Mouse (Mus musculus) embryo, embryonic 10.5 days (tissue): ENCODE results near the gene Prkar1b.

Source experiments
- DNase-seq: peaks from one replicate; pipeline ENCODE4 v3.0.0-alpha.2; 2015; ENCODE audit warnings: low spot score

Gene Prkar1b

DNA sequence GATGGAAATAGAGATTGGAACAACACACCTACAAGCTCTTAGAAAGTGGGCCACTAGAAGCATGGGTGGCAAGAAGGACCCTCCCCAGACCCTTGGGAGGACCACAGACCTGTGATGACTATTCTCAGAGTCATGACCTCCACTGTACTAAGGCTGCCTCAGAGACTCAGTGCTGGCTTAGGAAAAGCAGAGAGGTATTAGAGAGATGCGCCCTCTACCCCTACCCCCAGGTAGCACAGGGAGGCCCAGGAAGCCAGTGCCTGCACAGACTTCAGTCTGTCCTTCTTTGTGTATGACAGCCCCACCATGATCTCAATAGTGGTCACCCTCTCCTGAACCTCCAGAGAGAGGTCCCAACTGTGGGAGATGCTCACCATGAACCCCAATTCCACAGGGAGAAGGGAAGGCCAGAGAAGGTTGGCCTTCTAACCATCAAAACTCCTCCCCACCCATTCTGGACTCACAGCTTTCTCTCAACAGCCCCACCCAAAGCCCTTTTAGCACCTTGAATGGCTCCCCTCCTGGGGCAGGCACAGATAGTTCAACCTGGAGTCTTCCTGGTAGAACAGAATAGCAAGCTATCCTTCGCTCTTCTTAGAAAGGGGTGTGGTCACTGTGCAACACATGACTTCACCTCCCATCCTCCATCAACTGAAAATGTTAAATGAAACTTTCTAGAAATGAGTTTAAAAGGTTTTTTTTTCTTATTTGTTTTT lies 39.5 kb downstream of the Prkar1b start:
- DNase-seq = no peak

DNA sequence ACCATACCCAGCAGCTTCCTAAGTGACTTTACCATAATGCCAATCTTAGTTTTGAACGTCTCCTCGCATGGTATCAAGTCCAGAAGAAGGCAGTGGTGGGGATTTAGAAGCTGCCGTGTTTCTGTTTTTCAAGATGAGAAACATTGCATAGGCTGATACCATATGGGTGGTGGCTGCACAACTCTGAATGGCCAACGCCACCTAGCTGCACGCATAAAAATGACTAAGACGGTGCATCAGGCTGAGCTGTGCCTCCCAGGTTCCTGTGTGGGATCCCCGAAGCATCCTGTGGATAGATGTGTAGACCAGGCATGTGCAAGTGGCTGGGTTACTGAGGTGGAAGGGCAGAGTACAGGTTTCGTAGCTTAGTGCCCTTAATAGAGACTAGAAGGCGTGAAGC lies 42.0 kb downstream of the Prkar1b start:
- no peak for DNase-seq

DNA sequence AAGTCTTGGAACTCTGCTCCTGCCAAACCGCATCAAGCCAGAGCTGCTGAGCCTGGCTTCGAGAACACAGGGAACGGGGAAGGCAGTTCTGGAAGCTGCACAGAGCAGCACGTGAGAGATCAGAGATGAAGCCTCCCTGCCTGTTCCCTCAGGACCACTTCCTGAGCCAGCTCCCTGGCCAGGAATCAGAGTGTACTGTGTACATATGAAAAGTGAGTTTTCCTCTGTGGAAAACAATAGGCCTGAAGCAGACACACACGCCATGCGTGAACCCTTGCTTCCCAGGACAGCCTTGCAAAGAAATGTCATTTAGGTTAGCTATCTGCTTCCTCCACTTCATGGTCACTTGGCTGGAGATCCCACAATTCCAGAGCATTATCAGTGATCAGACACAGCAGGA lies 48.0 kb downstream of the Prkar1b start:
- no peak for DNase-seq

DNA sequence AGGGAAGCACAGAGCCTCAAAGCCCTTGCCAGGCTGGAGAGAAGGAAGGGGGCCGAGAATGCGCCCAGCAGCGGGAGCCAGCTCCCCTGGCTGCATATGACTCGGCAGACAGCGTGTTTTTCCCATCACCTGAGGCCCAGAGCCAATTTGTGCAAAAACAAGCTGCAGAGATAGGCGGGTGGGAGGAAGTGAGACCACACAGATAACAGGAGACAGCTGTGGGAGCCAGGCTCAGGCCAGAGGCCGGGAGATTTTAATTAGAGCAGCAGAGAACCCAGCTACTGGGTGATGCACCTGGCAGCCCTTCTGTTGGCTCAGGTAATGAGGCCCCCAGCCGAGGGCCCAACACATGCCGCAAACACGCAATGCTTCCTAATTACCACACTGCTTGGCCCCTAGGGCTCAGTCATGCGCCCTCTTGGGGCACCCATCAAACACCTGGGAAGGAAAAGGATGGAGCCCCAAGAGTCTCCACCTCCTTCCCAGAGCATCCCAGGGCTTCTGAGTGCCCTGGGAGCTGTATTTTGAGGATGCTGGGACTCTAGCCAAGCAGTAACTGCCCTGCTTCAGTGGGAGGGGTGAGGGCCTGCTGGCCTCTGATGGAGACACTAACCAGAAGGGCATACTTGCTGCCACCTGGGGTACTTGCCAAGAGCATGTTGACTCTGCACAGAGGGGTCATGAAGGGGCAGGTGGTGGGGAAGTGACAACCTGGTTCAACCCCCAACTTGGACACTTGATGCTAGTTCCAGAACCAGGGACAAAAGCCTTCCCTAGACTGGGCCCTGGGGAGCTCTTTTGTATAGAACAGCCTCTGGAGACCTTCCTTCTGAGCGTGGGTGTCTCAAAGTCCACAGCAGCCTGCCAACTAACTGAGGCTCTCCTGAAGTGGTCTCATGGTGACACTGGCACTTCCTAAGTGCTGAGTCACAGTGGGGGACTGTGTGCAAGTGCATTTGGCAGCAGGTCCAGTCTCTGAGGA lies 50.5 kb downstream of the Prkar1b start:
- DNase-seq = no peak

DNA sequence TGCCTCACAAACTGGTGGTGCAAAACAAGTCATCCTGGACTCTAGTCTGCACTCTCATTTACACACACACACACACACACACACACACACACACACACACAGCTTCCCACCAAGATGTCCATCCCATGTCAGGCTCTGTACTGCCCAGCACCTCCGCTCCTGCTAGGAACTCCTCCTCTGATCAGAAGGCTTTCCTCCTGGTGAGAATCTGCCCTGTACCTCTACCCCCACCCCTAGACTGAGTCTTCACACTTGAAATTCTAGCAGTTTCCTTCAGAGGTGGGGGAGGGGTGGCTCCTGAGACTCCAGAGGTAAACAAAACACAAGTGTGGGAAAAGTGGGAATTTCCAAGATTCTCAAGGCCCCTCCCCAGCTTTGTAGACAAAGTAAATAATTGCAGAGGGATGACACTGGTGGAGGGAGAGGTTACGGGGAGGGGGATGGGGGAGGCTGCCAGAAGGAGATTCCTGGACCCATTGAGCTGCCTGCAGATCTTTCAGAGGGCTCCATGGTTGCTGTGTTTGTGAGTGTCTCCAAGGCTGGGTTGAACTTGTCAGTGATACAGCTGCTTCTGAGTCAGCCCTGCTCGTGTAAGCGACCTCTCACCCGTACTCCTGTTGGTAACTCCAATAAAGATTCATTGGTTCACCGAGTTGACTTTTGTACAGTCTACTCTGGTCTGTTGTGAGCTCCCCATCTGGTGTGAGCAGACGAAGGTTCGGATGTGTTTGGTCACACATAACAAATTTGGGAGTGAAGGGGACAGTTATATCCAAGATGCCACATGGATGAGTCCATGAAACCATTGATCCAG lies 54.3 kb downstream of the Prkar1b start:
- DNase-seq = peak; percentile 17

DNA sequence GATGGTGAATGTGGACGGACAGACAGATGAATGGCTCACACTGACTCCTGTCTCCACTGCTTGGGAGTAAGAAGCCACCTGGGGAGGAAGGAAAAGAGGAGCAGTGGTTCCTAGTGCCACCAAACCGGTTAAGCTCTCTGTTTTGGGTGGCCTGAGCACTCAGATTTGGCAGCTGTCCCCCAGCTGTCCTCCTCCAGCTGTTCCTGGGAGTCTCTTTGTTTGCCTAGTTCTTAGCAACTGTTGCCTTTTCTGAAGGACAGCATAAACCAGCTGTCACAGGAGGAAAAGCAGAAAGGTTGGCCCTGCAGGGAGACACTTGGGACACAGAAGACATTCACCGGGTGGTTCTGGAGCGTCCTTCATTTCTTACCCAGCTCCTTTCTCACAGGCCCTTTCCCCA lies 56.3 kb downstream of the Prkar1b start:
- no peak for DNase-seq

DNA sequence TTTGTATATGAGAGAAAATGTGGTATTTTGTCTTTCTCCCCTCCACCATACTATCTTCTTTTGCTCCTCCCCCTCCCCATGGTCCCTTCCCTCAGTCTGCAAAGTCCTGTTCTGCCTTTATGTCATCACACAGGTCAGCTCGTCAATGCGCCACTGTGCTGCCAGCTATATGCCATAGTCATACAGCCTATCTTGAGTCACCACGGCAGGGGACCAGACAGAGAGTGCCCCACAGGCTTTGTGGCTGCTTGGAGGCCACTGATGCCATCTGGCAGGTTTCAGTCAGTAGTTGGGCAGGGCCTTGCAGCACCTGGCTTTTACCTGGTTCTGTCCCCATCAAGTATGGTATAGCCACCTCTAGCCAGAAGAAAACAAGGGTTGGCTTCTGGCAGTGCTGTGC lies 58.1 kb downstream of the Prkar1b start:
- DNase-seq = no peak

DNA sequence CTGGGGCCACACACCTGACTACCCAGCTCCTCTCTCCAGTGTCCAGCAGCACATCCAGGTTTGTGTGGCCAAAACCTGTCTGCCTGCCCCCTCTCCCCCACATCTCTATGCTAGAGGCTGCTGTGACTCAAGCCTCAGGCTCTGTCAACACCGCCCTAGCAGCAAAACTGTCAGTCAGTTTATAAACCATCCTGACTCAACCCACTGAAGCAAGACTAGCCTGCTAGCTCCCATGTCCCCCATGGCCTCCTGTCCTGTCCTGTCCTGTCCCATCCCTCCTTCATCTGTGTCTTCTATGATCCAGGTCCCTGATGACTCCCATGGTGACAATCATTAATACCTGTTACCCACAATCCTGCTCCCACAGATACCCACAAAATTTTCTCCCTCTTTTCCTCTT lies 59.6 kb downstream of the Prkar1b start:
- DNase-seq = no peak

DNA sequence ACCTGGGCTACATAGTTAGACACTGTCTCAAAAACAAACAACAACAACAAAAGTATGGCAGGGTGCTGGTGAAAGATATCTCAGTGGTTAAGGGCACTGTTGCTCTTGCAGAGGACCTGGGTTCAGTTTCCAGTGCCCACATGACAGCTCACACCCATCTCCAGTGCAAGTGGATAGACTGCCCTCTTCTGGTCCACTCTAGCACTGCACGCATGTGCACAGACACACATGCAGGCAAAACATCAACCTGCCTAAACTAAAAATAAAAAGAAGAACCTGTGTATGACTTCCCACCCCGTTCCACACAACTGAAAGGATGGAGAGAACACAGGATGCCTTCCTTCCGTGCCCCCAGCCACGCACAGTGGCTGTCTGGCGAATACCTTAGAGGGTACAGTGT lies 61.6 kb downstream of the Prkar1b start:
- peak; percentile 12 for DNase-seq

DNA sequence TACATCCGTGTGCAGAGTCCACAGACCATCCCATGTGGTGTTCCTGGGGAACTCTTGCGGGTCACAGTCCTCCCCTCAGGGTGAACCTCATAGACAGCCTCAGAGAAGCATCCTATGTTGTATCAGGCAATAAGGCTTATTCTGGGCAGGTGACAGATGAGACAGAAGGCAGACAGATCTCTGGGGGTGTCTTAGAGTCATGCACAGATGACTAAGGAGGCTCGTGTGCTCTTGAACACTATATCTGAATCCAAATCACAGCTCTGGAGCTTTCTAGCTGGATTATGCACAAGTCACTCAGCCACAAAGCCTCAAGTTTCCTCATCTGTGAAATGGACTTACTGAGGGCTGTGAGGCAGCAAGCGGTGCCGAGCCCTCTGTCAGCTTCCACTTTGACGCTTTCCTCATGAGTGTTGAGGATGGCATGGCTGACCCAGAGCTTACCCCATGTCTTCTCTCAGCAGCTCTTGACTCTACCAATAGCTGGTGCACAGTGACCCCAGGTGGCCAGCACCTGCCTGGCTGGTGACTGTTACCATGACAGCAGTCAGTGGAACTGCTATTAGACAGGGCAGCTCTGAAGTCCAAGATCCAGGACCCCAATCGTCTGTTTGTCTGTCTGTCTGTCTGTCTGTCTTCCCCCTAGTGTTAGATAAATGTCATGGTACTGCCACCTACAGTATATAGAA lies 64.8 kb downstream of the Prkar1b start:
- DNase-seq = peak; percentile 63

DNA sequence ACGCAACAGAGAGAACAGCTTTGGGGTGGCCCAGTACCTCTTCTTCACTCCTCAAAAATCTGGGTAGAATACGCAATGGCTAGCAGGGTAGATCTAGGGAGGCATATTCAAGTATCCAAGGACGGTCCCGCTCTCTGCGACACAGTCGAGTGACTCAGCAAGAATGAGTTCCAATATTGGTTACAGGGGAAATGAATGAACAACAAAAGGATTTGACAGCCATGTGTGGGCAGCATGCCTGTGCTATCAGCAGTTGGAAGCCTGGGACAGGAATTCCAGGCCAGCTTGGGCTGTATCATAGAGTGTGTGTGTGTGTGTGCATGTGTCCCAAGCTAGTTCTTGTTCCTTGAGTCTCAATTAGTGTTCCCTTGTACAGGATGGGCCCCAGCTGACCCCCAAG lies 65.5 kb downstream of the Prkar1b start:
- no peak for DNase-seq

DNA sequence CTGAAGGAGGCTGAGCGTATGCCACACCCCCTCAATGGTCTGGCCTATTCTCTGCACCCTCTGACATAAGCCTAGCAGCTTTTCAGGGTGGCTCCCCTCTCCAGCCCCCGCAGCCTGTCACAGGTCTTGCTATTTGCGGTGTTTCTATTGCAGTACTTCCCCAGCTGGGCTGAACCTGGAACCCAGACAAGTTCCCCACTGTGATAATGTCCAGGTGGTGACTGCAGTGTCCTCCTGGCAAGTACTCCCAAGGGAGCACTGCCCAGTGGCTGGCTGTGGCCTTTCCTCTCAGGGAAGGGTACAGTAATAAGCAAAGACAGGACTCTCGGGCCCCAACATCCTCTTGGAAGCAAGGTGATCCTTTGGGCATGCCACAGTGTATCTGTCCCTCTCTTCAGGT lies 66.0 kb downstream of the Prkar1b start:
- no peak for DNase-seq

DNA sequence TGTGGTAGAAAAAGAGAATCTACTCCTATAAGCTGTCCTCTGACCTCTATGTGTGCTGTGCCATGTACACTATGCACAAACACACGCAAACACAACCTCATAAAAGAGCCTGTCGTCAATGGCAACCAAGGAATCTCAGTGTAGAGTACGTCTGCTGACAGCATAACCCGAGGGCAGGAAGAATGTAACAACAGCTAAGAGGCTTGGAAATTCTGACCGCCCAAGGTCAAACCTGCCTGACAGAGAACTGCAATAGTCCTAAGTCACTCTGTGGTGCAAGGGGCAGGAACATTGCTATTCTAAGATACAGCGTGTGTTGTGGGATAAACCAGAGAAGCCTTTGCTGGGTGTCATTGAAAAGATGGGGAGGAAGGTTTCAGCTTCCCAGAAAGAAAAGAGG lies 68.4 kb downstream of the Prkar1b start:
- peak; percentile 41 for DNase-seq

DNA sequence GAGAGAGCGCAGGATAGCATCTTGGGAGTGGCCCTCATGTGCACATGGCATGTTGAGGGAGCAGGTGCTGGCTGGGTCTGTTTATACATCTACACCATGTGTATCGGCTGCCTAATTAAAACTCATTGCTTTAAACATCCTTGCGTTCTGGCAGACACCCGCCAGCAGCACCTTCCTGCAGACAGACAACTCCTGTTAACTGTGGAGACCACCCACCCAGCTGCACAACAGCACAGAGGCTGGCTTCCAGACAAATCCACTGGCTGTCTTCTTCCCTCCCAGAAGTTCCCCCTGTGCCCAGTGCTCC lies 71.7 kb downstream of the Prkar1b start:
- no peak for DNase-seq

DNA sequence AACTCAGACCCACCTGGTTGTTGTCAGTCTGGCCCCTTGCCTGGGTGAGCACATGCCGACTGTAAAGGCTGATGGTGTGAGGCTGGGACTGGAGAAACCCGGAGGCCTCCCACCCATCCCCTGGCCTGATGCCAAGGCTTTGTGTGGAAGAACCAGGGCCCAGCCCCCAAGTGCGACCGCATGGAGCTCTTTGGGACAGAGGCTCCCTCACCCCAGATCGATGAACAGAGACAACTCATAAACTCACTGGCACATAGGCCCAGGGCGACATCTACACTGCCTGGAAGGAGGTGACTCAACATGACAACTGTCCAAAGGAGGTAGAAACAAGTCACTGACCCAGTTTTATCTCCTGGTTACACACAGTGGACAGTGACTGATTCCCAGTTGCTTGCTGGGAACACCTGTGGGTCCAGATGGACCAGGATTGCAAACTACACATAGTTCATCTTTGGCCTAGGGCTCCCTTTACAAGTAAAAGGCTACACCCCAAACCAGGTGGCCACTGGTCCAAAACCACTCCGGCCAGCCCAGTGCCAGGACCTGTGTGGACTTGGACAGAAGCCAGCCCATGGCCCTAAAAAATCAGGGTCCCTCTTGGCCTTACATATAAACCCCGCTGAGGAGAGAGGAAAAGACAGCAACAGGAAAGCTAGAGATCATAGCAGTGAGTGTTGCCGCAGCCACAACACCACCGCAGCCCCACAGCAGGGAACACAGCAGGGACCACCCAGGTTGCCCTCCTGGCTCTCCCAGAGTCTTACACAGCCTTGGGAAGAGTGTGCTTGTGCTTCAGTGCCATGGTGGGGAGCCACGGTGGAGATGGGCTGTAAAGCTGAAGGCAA lies 72.3 kb downstream of the Prkar1b start:
- no peak for DNase-seq

DNA sequence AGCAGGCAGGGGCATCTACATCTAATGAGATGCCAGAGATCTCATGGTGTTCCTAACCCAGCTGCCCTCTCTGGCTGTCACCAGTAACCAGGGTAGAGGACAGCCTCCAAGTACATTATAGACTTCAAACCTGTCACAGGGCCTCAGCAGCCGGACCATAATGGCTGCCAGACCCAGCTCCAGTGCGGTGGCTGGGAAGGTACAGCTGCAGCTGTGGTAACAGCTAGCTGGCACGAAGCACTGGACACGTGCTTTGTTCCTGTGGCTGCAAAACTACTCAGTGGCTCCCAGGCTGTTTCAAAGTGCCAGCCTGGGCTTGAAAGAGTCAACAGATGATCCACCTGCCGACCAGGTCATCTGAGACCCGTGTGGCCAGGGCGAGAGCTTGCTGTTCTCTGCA lies 73.4 kb downstream of the Prkar1b start:
- no peak for DNase-seq

DNA sequence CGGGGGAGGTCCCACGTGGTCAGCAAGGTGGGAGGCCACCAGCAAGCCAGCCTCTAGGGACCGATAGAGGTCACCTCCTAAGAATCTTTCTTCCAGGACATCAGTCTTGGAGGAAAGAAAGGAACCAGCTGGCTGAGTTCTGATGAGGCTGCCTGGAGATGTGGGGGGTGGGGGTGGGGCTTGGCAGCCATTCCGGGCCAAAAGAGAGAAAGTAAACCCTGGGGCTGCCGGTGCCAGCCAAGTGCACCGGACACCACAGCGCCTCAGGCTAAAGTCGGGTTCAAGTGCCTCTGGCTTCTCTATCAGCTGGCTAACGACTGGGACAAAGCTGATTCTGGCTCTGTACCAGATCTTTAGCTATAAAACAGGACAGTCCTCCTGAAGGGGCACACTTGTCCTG lies 74.0 kb downstream of the Prkar1b start:
- no peak for DNase-seq

DNA sequence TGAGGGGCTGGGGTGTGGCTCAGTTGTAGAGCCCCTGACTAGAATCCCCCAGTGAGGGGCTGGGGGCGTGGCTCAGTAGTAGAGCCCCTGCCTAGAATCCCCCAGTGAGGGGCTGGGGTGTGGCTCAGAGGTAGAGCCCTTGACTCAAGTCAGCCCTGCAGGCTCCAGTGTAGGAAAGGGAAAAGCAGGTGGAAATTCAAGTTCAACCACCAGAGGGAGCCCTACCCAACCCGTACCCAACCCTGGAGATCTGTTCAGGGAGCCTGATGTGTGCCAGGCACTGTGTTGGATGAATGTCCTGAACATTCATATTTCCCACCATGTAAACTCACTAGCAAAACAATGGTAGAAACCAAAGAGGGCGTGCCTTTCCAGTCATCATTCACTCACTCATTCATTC lies 74.7 kb downstream of the Prkar1b start:
- peak; percentile 78 for DNase-seq

DNA sequence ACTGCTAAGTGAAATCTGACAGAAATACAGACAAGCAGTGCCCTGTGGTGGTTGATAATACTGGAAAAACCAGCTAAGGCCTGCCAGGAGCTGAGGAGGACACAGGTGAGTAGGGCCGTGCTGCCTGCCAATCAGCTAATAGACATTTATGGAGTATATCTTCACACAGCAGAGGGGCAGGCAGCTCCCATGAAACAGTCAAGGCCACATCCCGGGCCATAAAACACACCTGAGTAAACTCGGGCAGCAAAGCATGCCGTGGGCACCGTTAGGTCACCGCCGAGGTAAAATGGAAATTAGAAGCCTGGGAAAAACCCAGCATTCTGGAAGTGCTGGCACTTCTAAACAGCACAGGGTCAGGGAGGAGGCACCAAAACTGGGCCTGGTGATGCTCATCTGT lies 75.8 kb downstream of the Prkar1b start:
- no peak for DNase-seq

DNA sequence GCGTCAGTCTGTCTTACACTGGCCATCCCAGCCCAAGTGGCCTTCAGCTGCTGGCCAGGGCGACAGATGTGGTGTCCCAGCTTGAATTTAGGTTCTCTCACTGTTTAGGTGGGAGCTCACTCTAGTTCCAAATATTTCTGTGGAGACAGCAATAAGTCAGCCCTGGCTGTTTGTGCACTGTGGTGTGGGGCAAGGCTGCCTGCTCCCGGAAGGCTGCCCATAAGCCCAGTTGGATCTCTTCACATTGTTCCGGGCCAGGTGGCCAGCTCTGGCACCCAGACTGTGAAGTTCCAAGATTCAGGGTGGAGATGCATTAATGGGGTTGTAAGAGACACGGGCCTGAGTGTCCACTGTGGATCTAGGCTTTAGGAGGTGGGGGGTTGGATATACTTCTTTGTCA lies 76.9 kb downstream of the Prkar1b start:
- no peak for DNase-seq
